Mouse (Mus musculus) heart, postnatal 14 days (tissue): Measurements from ENCODE around the gene Nap1l4. TPM values are rescaled to one million over a fixed set of nuclear protein-coding genes. Genes with fewer than 3 reads are reported as not detected.

ENCODE experiments used
- DNase-seq, 2 experiments: peaks; one replicate each; pipeline ENCODE4 v3.0.0; 2021 to 2022
- intact Hi-C: fragments of 180-260 bp; cut with DNase I; formaldehyde crosslinking; loops from one replicate; pipeline ENCODE4 v1.15.1; 2025
- microRNA-seq, 2 experiments: library from miRNA; unstranded; fragments of <30 nt; microRNA quantifications; one replicate each; pipeline ENCODE4 v1.2.0; 2021 to 2022
- total RNA-seq, 2 experiments: library from RNA; stranded (reverse); gene quantifications; 2 replicates each; pipeline ENCODE4 v1.2.3; 2021

The Nap1l4 gene
- total RNA-seq, 2 experiments from 2014 or later: 168 to 178 TPM

DNA sequence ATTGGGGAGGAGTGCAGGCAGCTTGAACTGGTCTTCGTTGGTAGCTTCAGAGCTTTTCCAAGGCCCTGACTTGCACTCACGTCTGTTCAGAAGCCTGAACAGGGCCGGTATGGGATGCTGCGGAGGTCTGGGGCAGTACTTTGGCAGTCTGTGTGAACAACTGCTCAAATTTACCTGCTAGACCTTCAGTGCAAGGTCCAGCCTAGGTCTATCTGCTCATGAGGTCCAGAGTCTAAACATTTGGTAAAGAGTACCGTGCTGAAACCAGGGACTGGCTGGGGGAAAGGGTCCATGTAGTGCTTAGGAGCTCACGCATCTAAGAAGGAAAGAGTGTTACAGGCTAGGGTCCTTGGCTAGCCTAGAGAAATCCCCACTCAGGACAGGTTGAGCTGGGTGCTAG lies 59.2 kb downstream of the Nap1l4 start:
- no peak for DNase-seq
- intact Hi-C loops: no loop called here

DNA sequence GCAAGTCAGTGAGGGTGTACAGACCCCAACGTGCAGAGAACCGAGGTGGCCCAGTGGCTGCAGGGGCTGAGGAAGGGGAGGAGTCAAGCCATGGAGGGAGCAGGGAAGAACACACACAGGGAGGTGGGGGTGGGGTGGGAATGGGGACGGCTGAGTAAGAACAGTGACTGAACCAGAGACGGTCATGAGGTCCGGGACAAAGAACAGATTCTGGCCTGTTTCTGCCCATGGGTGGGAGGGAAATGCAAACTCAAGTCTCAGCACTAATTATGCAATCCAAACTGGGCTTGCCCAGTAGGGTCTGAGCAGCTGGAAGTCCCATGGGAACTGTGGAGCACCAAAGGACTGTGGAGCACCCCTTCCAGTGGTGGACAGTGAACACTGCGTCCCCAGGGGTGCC lies 66.4 kb downstream of the Nap1l4 start:
- intact Hi-C loops: loop anchor here (5.0 kb wide), 1 partner anchor 265 kb away; no protein-coding TSS in a partner anchor

DNA sequence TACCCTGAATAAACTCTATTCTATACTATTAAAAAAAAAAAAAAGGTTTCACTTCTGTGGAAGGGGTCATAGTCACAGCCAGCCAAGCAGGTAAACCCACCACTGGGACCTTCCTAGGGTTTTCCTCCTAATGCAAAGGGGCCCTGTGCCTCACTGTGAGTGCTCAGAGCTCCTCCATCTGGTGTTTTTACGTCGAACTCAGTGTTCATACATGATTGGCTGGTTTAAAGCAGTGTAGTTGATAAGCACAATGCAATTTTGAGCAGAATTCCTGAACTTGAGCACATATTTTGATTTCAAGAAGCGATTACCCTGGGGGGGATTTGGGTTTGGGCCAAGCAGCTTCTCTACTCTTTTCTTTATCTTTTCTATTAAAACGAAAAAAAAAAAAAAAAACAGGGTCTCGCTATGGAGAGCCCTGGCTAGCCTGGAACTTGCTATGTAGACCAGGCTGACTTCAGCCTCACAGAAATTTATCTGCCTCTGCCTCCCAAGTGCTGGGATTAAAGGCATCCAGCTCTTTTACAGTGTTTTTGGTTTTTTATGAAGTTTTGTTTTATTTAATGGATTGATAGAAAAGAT lies 67.0 kb downstream of the Nap1l4 start:
- no peak for DNase-seq
- intact Hi-C loops: loop anchor here (5.0 kb wide), 1 partner anchor 265 kb away; no protein-coding TSS in a partner anchor

More for the DNA sequence above, 66.4 kb downstream of the Nap1l4 start:
- no peak for DNase-seq

DNA sequence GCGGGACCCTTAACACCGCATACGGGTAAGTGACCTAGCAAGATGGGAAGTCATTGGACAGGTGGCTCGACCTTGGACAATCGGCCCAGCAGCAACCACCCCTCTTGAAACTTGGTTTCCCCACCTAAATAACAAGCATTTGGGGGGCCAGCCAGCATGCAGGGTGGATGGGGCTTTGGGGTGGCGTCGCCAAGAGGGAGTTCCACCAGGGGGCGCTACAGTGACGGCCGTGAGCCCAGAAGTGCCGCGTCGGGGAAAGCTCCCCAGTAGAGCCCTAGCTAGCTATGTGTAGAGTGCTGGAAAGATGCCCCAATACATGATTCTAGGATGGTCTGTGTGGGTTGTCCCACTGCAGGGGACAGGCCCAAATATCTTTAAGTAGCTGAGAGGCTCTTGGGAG lies 68.4 kb downstream of the Nap1l4 start:
- intact Hi-C loops: loop anchor here (1.0 to 5.0 kb wide), 2 partner anchors 26 to 267 kb away; no protein-coding TSS in a partner anchor
- DNase-seq: peak; percentile 73 to 84

DNA sequence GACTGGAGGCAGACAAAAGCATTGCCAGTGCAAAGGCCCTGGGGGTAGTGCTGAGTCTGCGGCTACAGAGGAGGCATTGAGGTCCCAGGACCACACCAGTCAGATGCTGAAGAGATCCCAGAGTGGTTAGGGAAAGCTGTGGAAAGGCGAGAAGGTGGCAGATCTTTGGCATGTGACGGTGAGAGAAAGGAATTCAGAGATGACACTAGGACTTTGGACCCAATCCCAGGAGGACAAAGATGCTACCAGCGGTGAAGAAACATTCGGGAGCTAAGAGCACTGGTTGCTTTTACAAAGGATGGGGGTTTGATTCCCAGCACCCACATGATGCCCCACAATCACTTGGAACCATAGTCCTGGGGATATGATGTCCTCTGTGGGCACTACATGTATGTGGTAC lies 71.1 kb downstream of the Nap1l4 start:
- intact Hi-C loops: no loop called here
- DNase-seq: no peak

DNA sequence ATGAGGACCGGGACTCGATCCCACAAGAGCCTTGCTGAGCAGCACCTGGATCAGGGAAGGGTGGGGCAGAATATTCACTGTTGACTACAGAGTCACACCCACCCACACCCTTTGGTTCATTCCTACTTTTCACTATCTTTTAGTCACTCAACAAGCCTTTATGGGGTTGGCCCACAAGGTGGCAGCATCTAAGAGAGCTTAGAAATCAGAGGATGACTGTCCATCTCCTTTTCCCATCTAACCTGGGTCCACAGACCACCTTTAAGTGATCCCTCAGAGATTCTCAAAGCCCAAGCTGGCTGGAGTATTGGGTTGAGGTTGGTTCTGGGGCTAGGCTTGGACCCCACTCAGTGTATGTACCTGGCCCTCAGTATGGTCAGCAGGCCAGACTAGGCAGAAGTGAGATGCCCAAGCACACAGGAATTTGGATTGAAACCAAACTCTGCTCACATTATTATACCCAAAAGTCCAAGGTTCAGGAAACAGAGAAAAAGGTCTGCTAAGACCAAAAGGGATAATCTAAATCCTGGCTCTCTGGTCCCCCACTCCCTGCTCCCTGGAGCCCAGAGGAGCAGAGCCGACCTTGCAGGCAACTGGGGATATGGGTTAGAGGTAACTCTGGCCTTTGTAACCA lies 72.1 kb downstream of the Nap1l4 start:
- intact Hi-C loops: no loop called here
- DNase-seq: no peak

DNA sequence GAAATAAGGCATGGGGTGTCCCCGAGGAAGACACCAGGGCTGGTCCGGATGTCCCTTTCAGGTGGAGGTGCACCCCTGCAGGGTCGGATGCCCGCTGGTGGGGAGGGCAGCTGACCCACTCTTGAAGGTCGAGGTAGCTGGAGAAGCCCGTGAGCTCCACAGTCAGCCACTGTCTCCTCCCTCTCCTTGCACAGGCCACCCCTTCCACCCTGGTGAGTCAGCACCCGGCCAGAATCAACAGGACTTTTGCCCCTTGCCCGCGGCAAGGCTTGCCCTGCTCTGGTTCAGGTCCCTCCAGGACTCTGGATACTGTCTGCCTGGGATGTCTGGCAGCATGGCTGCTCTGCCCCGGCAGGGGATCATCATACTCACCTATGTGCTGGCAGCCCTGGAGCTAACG lies 73.0 kb downstream of the Nap1l4 start:
- intact Hi-C loops: no loop called here
- DNase-seq: no peak

DNA sequence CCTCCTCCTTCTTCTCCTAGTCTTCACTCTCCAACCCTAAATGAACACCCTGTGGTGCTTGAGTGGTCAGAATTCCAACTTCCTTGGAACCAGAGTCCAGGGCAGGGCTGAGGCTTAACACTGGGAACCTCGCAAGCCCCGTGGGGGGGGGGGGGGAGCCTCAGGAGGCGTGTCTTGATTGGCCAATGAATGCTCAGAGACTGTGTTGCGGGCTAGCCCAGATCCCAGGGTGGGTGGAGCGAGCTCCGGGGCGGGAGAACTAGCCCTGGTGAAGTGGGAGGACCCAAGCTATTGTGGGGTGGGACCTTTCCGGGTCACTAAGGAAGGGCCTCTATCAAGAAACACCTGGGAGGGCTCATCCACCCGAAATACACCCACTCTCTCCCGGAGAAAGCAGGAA lies 74.1 kb downstream of the Nap1l4 start:
- intact Hi-C loops: loop anchor here (5.0 kb wide), 2 partner anchors 32 to 468 kb away; partner anchors contain the start of gene Tspan32
- no peak for DNase-seq

DNA sequence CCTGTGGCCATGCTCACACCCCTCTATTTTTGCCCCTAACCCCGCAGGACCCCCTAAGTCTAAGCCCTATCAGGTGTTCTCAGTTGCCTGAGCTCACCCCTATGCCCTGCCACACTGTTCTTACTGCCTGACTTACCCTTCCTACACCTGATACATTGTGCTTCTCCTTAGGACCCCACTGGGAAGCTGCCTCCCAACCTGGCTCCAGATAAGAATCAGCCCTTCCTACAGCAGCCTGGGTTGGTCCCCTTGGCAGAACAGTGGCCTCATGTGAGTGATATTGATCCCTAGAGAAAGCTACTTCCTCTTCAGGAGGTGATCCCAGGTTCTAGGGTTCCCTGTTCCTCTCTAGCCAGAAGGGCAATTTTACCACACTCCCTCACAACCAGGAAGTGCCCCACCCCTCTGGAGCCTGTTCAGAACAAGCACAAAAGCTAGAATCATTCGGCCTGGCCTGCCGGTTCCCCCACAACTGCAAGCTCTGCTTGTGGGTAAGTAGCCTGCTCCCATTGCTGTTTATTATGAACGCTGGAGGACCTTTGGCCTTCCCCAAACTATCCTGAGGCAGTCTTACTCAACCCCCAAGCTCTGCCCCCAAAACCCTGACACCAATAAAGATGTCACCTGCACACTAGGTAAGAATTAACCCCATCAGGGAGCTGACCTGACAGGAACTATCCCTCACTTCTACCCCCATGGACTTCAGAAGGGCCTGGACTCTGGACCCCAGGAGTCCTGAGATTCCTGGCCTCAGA lies 75.4 kb downstream of the Nap1l4 start, which contains the start of gene Slc22a18:
Slc22a18 (plus strand) TSS at position 390 of the 755 bp plus-strand sequence.
- intact Hi-C loops: loop anchor here (5.0 kb wide), 2 partner anchors 34 to 466 kb away; partner anchors contain the start of gene Tspan32

DNA sequence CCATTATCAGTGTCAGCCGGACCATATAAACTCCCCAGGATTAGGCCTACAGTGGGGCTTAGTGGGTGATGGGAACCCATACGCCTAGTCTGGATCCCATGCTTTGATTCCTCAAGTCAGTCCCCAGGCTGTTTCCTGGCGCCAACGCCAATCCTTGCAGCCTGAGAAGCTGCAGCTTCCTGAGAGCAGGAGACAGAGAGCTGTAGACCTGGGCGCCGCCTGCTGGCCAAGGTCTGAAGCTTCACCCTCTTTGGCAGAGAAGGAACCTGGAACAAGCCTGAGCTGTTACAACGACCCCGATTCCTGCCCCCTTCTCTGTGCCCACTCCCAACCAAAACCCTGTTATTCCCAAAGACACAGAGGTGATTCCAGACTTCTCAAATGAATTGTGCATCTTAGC lies 79.0 kb downstream of the Nap1l4 start:
- intact Hi-C loops: loop anchor here (5.0 kb wide), 2 partner anchors 37 to 463 kb away; partner anchors contain the start of gene Tspan32
- peak; percentile 86 to 87 for DNase-seq

More for the DNA sequence above, 75.4 kb downstream of the Nap1l4 start, which contains the start of gene Slc22a18:
- peak; percentile 30 to 55 for DNase-seq

DNA sequence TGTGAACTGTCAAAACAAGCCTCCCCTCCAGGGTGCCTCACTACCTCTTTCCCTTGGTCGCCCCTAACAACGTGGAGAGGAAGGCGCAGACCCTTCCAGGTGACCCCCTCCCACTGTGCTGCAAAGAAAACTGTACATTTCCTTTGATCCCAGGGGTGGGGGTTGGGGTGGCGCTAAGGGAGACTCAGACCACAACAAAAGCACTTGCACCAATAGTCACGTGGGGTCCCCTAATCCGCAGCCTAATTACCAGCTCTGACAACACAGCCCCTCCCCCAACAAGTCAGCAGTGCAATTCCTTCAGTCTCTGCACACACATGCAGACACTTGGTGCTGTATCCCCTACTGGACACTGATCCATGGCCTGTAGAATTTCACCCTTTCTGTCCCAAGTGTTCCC lies 81.2 kb downstream of the Nap1l4 start:
- intact Hi-C loops: loop anchor here (2.0 kb wide), 1 partner anchor 373 kb away; the partner anchor contains the start of gene Trpm5
- DNase-seq: no peak

DNA sequence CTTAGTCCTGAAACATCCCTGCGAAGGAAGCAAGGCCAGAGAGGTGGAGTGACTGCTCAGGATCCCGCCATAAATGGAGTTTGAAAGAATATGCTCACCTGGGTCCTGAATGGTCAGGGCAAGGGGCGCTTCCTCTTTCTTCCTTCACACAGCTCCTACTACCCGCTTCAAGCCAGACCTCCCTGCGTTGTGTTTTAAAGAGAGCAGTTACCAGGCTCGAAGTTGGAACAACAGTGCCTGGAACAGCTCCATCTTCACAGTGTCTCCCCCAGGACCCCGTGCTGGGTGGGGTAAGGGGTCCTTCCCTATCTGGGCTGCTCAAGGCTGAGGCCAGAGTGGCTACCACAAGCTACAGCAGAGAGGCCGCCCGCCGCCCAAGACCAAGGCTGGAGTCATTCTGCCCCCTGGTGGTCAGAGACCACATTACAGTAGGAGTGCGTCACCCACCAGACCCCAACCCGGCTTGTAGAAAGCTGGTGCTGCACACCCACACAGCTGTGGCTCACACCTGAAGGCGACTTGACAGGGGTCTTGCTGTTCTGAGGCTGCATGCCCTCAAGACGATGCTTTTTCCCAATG lies 82.7 kb downstream of the Nap1l4 start:
- DNase-seq: peak; percentile 87 to 94
- intact Hi-C loops: loop anchor here (1.0 to 2.0 kb wide), 2 partner anchors 312 to 371 kb away; partner anchors contain the start of gene Trpm5

DNA sequence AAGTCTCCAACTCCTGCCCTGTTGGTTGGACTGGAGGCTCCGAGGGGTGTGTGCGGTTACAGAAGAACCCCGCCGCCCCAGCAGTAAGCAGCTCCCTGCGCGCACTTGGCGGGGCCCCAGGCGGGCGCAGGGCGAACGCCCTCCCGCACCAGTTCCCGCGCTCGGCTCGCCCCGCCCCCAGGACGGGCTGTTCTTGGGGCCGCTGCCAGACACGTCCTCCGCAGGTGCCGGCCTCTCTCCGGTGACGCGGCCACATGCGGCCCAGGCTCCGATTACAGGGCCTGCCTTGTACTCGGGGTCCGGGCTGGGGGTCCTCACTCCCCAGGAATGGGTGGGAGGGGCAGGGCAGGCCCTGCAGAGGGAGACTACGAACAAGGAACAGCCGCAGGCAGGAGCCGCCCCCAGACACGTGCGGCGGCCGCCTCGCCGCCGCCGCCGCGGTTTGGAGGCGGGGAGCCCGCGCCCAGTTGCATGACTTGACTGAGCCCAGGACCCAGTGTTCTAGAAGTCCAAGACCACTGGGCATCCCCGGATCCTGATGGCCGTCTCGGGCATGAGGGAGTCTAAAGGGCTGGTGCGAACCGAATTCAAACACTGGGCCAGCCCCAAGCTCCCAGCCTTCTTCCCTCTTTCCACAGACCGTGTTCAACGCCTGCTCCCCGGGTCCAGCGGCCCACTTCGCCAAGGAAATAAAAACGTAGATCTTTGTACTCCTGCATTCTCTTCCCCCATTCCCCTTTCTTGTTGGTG lies 83.9 kb downstream of the Nap1l4 start:
- intact Hi-C loops: loop anchor here (5.0 kb wide), 2 partner anchors 173 to 253 kb away; no protein-coding TSS in a partner anchor
- DNase-seq: peak; percentile 54 to 66

DNA sequence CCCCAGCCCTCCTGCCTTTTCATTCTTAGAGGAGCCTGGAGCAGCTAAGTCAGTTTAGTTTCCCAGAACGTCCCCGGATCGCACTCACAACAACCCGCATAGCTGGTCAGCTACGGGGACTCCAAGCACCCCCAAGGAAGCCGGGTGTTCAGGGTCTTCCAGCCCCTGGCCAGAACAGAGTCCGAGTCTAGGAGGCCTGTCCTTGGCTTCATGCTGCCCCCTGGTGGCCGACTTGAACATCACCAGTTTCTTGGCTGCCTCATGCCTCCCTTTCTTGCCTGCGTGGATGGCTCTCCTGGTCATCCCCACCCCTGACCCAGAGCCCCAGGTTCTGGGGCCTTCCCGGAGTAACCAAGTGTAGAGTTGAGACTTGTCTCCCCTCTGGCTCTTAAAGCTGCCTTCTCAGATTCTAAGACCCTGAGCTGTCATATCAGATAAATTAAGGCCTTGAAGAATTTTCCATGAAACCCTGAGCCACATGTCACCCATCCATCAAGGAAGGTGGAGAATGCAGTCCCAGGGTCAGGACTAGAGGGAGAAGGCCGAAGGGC lies 85.0 kb downstream of the Nap1l4 start:
- intact Hi-C loops: loop anchor here (5.0 kb wide), 2 partner anchors 172 to 252 kb away; no protein-coding TSS in a partner anchor
- DNase-seq: peak; percentile 90 to 91

Small RNA genes within 50 kb of the gene (microRNA-seq; reads per million reads assigned to microRNA genes)
- 0 to 0.85 reads per million in 2 experiments for gene Mir7064

Other genes starting within 250 kb of the Nap1l4 start
- gene Cdkn1c, start 88.1 kb downstream of the Nap1l4 start, total RNA-seq: 10 to 100 TPM; 37.3 to 52.0 TPM
- under 1 TPM; 0.15 to 0.69 TPM for gene Slc22a18, start 75.4 kb downstream of the Nap1l4 start, total RNA-seq
- gene Phlda2, start 46.0 kb downstream of the Nap1l4 start, total RNA-seq: not detected
- 10 to 100 TPM; 20.0 to 21.2 TPM for gene Cars, start 51.0 kb upstream of the Nap1l4 start, total RNA-seq
- gene Tnfrsf26, start 79.6 kb upstream of the Nap1l4 start, total RNA-seq: under 1 TPM; 0.71 to 0.76 TPM
- gene Tnfrsf22, start 100.6 kb upstream of the Nap1l4 start, total RNA-seq: 1 to 10 TPM; 2.5 to 2.9 TPM
- gene Tnfrsf23, start 136.8 kb upstream of the Nap1l4 start, total RNA-seq: 1 to 10 TPM; 1.4 to 1.5 TPM
- gene Osbpl5, start 207.9 kb upstream of the Nap1l4 start, total RNA-seq: 10 to 100 TPM; 18.5 to 21.9 TPM
- gene Mrgprg, start 217.9 kb upstream of the Nap1l4 start, total RNA-seq: not detected
- gene Mrgpre, start 235.4 kb upstream of the Nap1l4 start, total RNA-seq: 1 to 10 TPM; 1.5 to 1.8 TPM